Mouse (Mus musculus) CH12.LX (cell line): ENCODE data around the gene Tmem108. TPM values are rescaled to one million over a fixed set of nuclear protein-coding genes. Genes with fewer than 3 reads are reported as not detected.

Source experiments
- DNase-seq: peaks from one replicate; pipeline ENCODE4 v3.0.0-alpha.2; 2013; ENCODE audit errors: extremely low read depth
- H3K27ac ChIP-seq: 2 replicates; pipeline ENCODE4 v1.5.1; 2012; ENCODE audit warnings: low read depth, mild to moderate bottlenecking, control low read depth, moderate library complexity; ENCODE audit not compliant: insufficient read depth
- H3K27me3 ChIP-seq: replicated peaks from 2 replicates; pipeline ENCODE3; 2012; ENCODE audit warnings: inconsistent platforms
- H3K36me3 ChIP-seq, 2 experiments: replicated peaks in 1 of 2; 2 replicates each; pipeline versions ENCODE3 to v1.6.1; 2012; ENCODE audit warnings: inconsistent platforms in 1 of 2, low read length in 1 of 2, mild to moderate bottlenecking in 1 of 2, mixed read lengths in 1 of 2, moderate library complexity in 1 of 2; ENCODE audit not compliant: control insufficient read depth in 1 of 2, insufficient read depth in 1 of 2
- H3K4me1 ChIP-seq, 2 experiments: 2 replicates each; pipeline ENCODE4 v1.6.1; 2012; ENCODE audit warnings: inconsistent platforms in 1 of 2, moderate library complexity in 1 of 2; ENCODE audit not compliant: insufficient read depth in 2 of 2, control insufficient read depth in 1 of 2
- H3K4me2 ChIP-seq: 2 replicates; pipeline ENCODE4 v1.6.1; 2012; ENCODE audit warnings: low read depth, mild to moderate bottlenecking, control low read depth; ENCODE audit not compliant: poor library complexity, insufficient read depth, severe bottlenecking
- H3K4me3 ChIP-seq, 3 experiments: fragments of 150-350 bp in 1 of 3; sonication (generic) in 1 of 3; replicated peaks in 1 of 3; 2 replicates each; pipeline versions ENCODE3 to v1.5.1; 2011 to 2012; ENCODE audit warnings: low read depth in 2 of 3, low read length in 2 of 3, mild to moderate bottlenecking in 2 of 3, moderate library complexity in 2 of 3, control low read depth in 1 of 3, improper control_type of control experiment in 1 of 3, inconsistent platforms in 1 of 3, mixed read lengths in 1 of 3; ENCODE audit not compliant: poor library complexity in 1 of 3
- H3K79me2 ChIP-seq: replicated peaks from 2 replicates; pipeline ENCODE4 v1.6.1; 2012; ENCODE audit warnings: mild to moderate bottlenecking, moderate library complexity; ENCODE audit not compliant: control insufficient read depth, poor library complexity, insufficient read depth, severe bottlenecking; ENCODE audit errors: extremely low read depth
- H3K9ac ChIP-seq: 2 replicates; pipeline ENCODE4 v1.6.1; 2012; ENCODE audit warnings: low read depth, mild to moderate bottlenecking, control low read depth, moderate library complexity; ENCODE audit not compliant: insufficient read depth
- H3K9me3 ChIP-seq: replicated peaks from 2 replicates; pipeline ENCODE3; 2012; ENCODE audit warnings: low read length, inconsistent platforms, mixed read lengths
- BHLHE40 ChIP-seq: IDR thresholded peaks from 2 replicates; pipeline ENCODE4 v1.6.1; 2011; ENCODE audit warnings: mild to moderate bottlenecking, low read depth, low read length, improper control_type of control experiment
- CHD1 ChIP-seq: IDR thresholded peaks from 2 replicates; pipeline ENCODE4 v1.6.1; 2012; ENCODE audit warnings: low read depth, low read length, improper control_type of control experiment, inconsistent platforms
- CHD2 ChIP-seq: IDR thresholded peaks from 2 replicates; pipeline ENCODE4 v1.6.1; 2011; ENCODE audit warnings: low read length, improper control_type of control experiment
- CTCF ChIP-seq, 2 experiments: IDR thresholded peaks in 1 of 2; conservative IDR thresholded peaks in 1 of 2; 2 replicates each; pipeline ENCODE4 v1.5.1; 2011 to 2012; ENCODE audit warnings: low read depth in 2 of 2, low read length in 2 of 2, improper control_type of control experiment in 1 of 2, inconsistent platforms in 1 of 2, mild to moderate bottlenecking in 1 of 2, moderate library complexity in 1 of 2
- E2F4 ChIP-seq: IDR thresholded peaks from 2 replicates; pipeline ENCODE4 v1.6.1; 2011; ENCODE audit warnings: low read depth, low read length, improper control_type of control experiment; ENCODE audit not compliant: insufficient replicate concordance
- EP300 ChIP-seq: IDR thresholded peaks from 2 replicates; pipeline ENCODE4 v1.6.1; 2011; ENCODE audit warnings: low read length, improper control_type of control experiment
- ETS1 ChIP-seq: conservative IDR thresholded peaks from 2 replicates; pipeline ENCODE4 v1.6.1; 2012; ENCODE audit warnings: low read depth, mild to moderate bottlenecking, inconsistent platforms, low read length, improper control_type of control experiment, moderate library complexity
- IRF4 ChIP-seq: IDR thresholded peaks from 2 replicates; pipeline ENCODE4 v1.6.1; 2014; ENCODE audit warnings: low read depth, mild to moderate bottlenecking, inconsistent platforms, low read length, improper control_type of control experiment
- KAT2A ChIP-seq: IDR thresholded peaks from 2 replicates; pipeline ENCODE4 v1.6.1; 2012; ENCODE audit warnings: low read length, improper control_type of control experiment, inconsistent platforms; ENCODE audit not compliant: insufficient replicate concordance
- MAFK ChIP-seq: IDR thresholded peaks from 2 replicates; pipeline ENCODE4 v1.6.1; 2011; ENCODE audit warnings: low read length, improper control_type of control experiment; ENCODE audit not compliant: insufficient replicate concordance
- MAX ChIP-seq: IDR thresholded peaks from 2 replicates; pipeline ENCODE4 v1.6.1; 2011; ENCODE audit warnings: low read length, improper control_type of control experiment
- MEF2A ChIP-seq: IDR thresholded peaks from 2 replicates; pipeline ENCODE4 v1.6.1; 2014; ENCODE audit warnings: low read depth, mild to moderate bottlenecking, inconsistent platforms, low read length, improper control_type of control experiment, borderline replicate concordance
- MXI1 ChIP-seq: IDR thresholded peaks from 2 replicates; pipeline ENCODE4 v1.6.1; 2011; ENCODE audit warnings: mild to moderate bottlenecking, low read depth, low read length, improper control_type of control experiment
- MYC ChIP-seq: IDR thresholded peaks from 2 replicates; pipeline ENCODE4 v1.6.1; 2011; ENCODE audit warnings: low read depth, mild to moderate bottlenecking, improper control_type of control experiment, low read length
- NELFE ChIP-seq: IDR thresholded peaks from 2 replicates; pipeline ENCODE4 v1.6.1; 2011; ENCODE audit warnings: low read depth, low read length, improper control_type of control experiment
- NRF1 ChIP-seq: IDR thresholded peaks from 2 replicates; pipeline ENCODE4 v1.6.1; 2014; ENCODE audit warnings: low read depth, mild to moderate bottlenecking, inconsistent platforms, low read length, improper control_type of control experiment, moderate library complexity
- RAD21 ChIP-seq: IDR thresholded peaks from 2 replicates; pipeline ENCODE4 v1.6.1; 2011; ENCODE audit warnings: low read depth, mild to moderate bottlenecking, low read length, improper control_type of control experiment, moderate library complexity
- TCF12 ChIP-seq: IDR thresholded peaks from 2 replicates; pipeline ENCODE4 v1.6.1; 2014; ENCODE audit warnings: low read depth, mild to moderate bottlenecking, inconsistent platforms, low read length, improper control_type of control experiment
- UBTF ChIP-seq: IDR thresholded peaks from 2 replicates; pipeline ENCODE4 v1.6.1; 2012; ENCODE audit warnings: low read depth, mild to moderate bottlenecking, inconsistent platforms, low read length, improper control_type of control experiment, moderate library complexity
- USF1 ChIP-seq: IDR thresholded peaks from 2 replicates; pipeline ENCODE4 v1.6.1; 2014; ENCODE audit warnings: low read depth, mild to moderate bottlenecking, inconsistent platforms, low read length, improper control_type of control experiment
- USF2 ChIP-seq: conservative IDR thresholded peaks from 2 replicates; pipeline ENCODE4 v1.6.1; 2011; ENCODE audit warnings: low read depth, low read length, improper control_type of control experiment
- ZKSCAN1 ChIP-seq: IDR thresholded peaks from 2 replicates; pipeline ENCODE4 v1.6.1; 2012; ENCODE audit warnings: low read depth, inconsistent platforms, low read length, improper control_type of control experiment, borderline replicate concordance
- ZNF384 ChIP-seq: IDR thresholded peaks from 2 replicates; pipeline ENCODE4 v1.6.1; 2012; ENCODE audit warnings: low read depth, low read length, improper control_type of control experiment, inconsistent platforms
- dilution Hi-C: fragments of 300-500 bp; cut with MboI; formaldehyde crosslinking; loops from 2 replicates; pipeline ENCODE4 v1.14.3; 2020; ENCODE audit warnings: low sequenced_read_pairs; ENCODE audit not compliant: extremely low pct_unique_long_range_greater_than_20kb, extremely low pct_ligation_motif_present
- in situ Hi-C: fragments of 300-500 bp; cut with MboI; formaldehyde crosslinking; loops from 3 replicates; pipeline ENCODE4 v1.14.3; 2019; ENCODE audit warnings: low sequenced_read_pairs, low pct_ligation_motif_present, low pct_unique_long_range_greater_than_20kb, mixed read lengths
- polyA plus RNA-seq: library from polyadenylated mRNA; unstranded; fragments of >175 nt; gene quantifications from 2 replicates; pipeline ENCODE4 v1.2.1, GENCODE M21; 2012; ENCODE audit warnings: low read depth; ENCODE audit not compliant: insufficient read length
- total RNA-seq, 2 experiments: library from RNA; depleted of rRNA; stranded (reverse); fragments of 300-350 nt in 1 of 2; fragments of >200 nt in 1 of 2; gene quantifications; 2 replicates each; pipeline ENCODE4 v1.2.3; 2012 to 2014

The Tmem108 gene
- total and polyA plus RNA-seq, 3 experiments = 0.04 to 0.13 (median 0.07) TPM

GRCm38 (mm10) chr9:103459839-103460238 is 301.8 kb downstream of the Tmem108 start:
- in situ Hi-C loops (no loop called here), dilution Hi-C loops (no loop called here)
- Histone ChIP-seq H3K4me1 (peaks cover 4 to 34% of the 10 kb centered on the region in 2 experiments), H3K79me2 (no peaks in the 10 kb centered on the region), H3K36me3 (no peaks in the 10 kb centered on the region), H3K27ac (no peak overlapping the region), H3K9me3 (no peaks in the 10 kb centered on the region), H3K27me3 (no peaks in the 10 kb centered on the region), H3K4me2 (no peak overlapping the region), H3K4me3 (no peak overlapping the region), H3K9ac (no peak overlapping the region)
- TF ChIP-seq EP300 (no peak), MXI1 (no peak), ZKSCAN1 (no peak), CTCF (conservative IDR thresholded peaks at IDR 0.05 in 1 of 2, IDR thresholded peaks at IDR 0.05 in 1 of 2; ENCODE audit: low read depth in 2 of 2, low read length in 2 of 2) (no peak), E2F4 (no peak)
- DNase-seq = no peak

DNA sequence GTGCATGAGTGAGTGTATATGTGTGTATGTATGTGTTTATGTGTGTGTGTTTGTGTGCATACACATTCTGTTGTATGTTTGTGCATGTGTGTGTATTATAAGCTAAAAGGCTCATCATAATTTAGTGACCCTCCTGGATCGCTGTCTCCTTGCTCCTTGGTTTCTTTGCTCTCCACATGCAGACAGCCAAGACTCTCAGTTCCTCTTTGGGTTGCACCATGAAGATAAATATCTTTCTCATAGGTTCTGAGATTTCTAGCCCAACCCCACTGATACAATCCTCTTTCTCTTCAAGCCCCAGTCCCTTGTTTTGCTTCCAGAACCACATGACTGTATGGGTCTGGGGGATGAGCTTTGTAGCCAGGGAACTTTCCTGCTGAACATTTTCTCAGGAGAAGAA is 302.3 kb downstream of the Tmem108 start:
- DNase-seq = no peak
- Histone ChIP-seq H3K4me2 (no peak overlapping the region), H3K9me3 (no peaks in the 10 kb centered on the region), H3K27ac (no peak overlapping the region), H3K4me1 (peaks cover 4 to 37% of the 10 kb centered on the region in 2 experiments), H3K27me3 (no peaks in the 10 kb centered on the region), H3K36me3 (no peaks in the 10 kb centered on the region), H3K79me2 (no peaks in the 10 kb centered on the region), H3K4me3 (no peak overlapping the region), H3K9ac (no peak overlapping the region)
- in situ Hi-C loops = no loop called here
- TF ChIP-seq RAD21 (no peak), MYC (no peak), USF1 (no peak), TCF12 (no peak), ETS1 (no peak), EP300 (peak; percentile 59), UBTF (no peak), ZKSCAN1 (no peak), NELFE (no peak), IRF4 (peak; percentile 67), MEF2A (no peak), ZNF384 (no peak), NRF1 (no peak), KAT2A (no peak), MAX (0 out of 2 replicates have a peak, but pooled peaks have one; percentile 10), CHD2 (no peak), CHD1 (no peak), MAFK (no peak), BHLHE40 (no peak), USF2 (no peak)
- TF ChIP-seq, all 38 proteins: peak for 3
- dilution Hi-C loops = no loop called here
